Mouse (Mus musculus): ENCODE data around the gene Camk1d. TPM values are rescaled to one million over a fixed set of nuclear protein-coding genes. Genes with fewer than 3 reads are reported as not detected.
A peak's percentile ranks its signal among the peaks of the same experiment; 100 is the strongest.

Gene Camk1d
- polyA plus RNA-seq, 1 experiment: 7.3 TPM

- no peak for TF ChIP-seq CTCF (IDR thresholded peaks at IDR 0.05; ENCODE audit: borderline replicate concordance, extremely low read depth, insufficient read depth, insufficient read length)
- TF ChIP-seq POLR2A (IDR thresholded peaks at IDR 0.05; ENCODE audit: borderline replicate concordance, extremely low read depth, insufficient read depth, insufficient read length, poor library complexity, severe bottlenecking): no peak
- peak; percentile 39 for DNase-seq (ENCODE audit: low read depth)
Observed at GRCm38 (mm10) chr2:5420621-5421196, 293.6 kb downstream of the Camk1d start.

- no peak for DNase-seq (ENCODE audit: low read depth)
Observed at GRCm38 (mm10) chr2:5418802-5419201, 295.5 kb downstream of the Camk1d start.

GRCm38 (mm10) chr2:5417158-5418032 is 296.9 kb downstream of the Camk1d start:
- DNase-seq (ENCODE audit: low read depth): peak; percentile 64
- no peak for TF ChIP-seq CTCF (IDR thresholded peaks at IDR 0.05; ENCODE audit: borderline replicate concordance, extremely low read depth, insufficient read depth, insufficient read length)
- TF ChIP-seq POLR2A (IDR thresholded peaks at IDR 0.05; ENCODE audit: borderline replicate concordance, extremely low read depth, insufficient read depth, insufficient read length, poor library complexity, severe bottlenecking): no peak

More at GRCm38 (mm10) chr2:5418802-5419201, 295.5 kb downstream of the Camk1d start:
- TF ChIP-seq CTCF (IDR thresholded peaks at IDR 0.05; ENCODE audit: borderline replicate concordance, extremely low read depth, insufficient read depth, insufficient read length) (no peak), POLR2A (IDR thresholded peaks at IDR 0.05; ENCODE audit: borderline replicate concordance, extremely low read depth, insufficient read depth, insufficient read length, poor library complexity, severe bottlenecking) (no peak)

- no peak for TF ChIP-seq CTCF (IDR thresholded peaks at IDR 0.05; ENCODE audit: borderline replicate concordance, extremely low read depth, insufficient read depth, insufficient read length)
- TF ChIP-seq POLR2A (IDR thresholded peaks at IDR 0.05; ENCODE audit: borderline replicate concordance, extremely low read depth, insufficient read depth, insufficient read length, poor library complexity, severe bottlenecking): no peak
- peak; percentile 62 for DNase-seq (ENCODE audit: low read depth)
Observed at GRCm38 (mm10) chr2:5411774-5412173, 302.5 kb downstream of the Camk1d start.

GRCm38 (mm10) chr2:5403850-5404249 is 310.5 kb downstream of the Camk1d start:
- TF ChIP-seq CTCF (IDR thresholded peaks at IDR 0.05; ENCODE audit: borderline replicate concordance, extremely low read depth, insufficient read depth, insufficient read length) (peak; percentile 46; the same call in 1 of the 2 replicates), POLR2A (IDR thresholded peaks at IDR 0.05; ENCODE audit: borderline replicate concordance, extremely low read depth, insufficient read depth, insufficient read length, poor library complexity, severe bottlenecking) (no peak)
- no peak for DNase-seq (ENCODE audit: low read depth)

- DNase-seq (ENCODE audit: low read depth): no peak
- TF ChIP-seq CTCF (IDR thresholded peaks at IDR 0.05; ENCODE audit: borderline replicate concordance, extremely low read depth, insufficient read depth, insufficient read length): no peak
- no peak for TF ChIP-seq POLR2A (IDR thresholded peaks at IDR 0.05; ENCODE audit: borderline replicate concordance, extremely low read depth, insufficient read depth, insufficient read length, poor library complexity, severe bottlenecking)
Observed at GRCm38 (mm10) chr2:5402036-5402435, 312.3 kb downstream of the Camk1d start.

GRCm38 (mm10) chr2:5398505-5398904 is 315.8 kb downstream of the Camk1d start:
- TF ChIP-seq CTCF (IDR thresholded peaks at IDR 0.05; ENCODE audit: borderline replicate concordance, extremely low read depth, insufficient read depth, insufficient read length) (no peak), POLR2A (IDR thresholded peaks at IDR 0.05; ENCODE audit: borderline replicate concordance, extremely low read depth, insufficient read depth, insufficient read length, poor library complexity, severe bottlenecking) (no peak)
- DNase-seq (ENCODE audit: low read depth): peak; percentile 77

GRCm38 (mm10) chr2:5398043-5398442 is 316.3 kb downstream of the Camk1d start:
- peak; percentile 93 for DNase-seq (ENCODE audit: low read depth)
- TF ChIP-seq CTCF (IDR thresholded peaks at IDR 0.05; ENCODE audit: borderline replicate concordance, extremely low read depth, insufficient read depth, insufficient read length) (no peak), POLR2A (IDR thresholded peaks at IDR 0.05; ENCODE audit: borderline replicate concordance, extremely low read depth, insufficient read depth, insufficient read length, poor library complexity, severe bottlenecking) (no peak)

GRCm38 (mm10) chr2:5397468-5397867 is 316.8 kb downstream of the Camk1d start:
- DNase-seq (ENCODE audit: low read depth): no peak
- TF ChIP-seq CTCF (IDR thresholded peaks at IDR 0.05; ENCODE audit: borderline replicate concordance, extremely low read depth, insufficient read depth, insufficient read length) (no peak), POLR2A (IDR thresholded peaks at IDR 0.05; ENCODE audit: borderline replicate concordance, extremely low read depth, insufficient read depth, insufficient read length, poor library complexity, severe bottlenecking) (no peak)

- peak; percentile 70 for DNase-seq (ENCODE audit: low read depth)
- no peak for TF ChIP-seq CTCF (IDR thresholded peaks at IDR 0.05; ENCODE audit: borderline replicate concordance, extremely low read depth, insufficient read depth, insufficient read length)
- TF ChIP-seq POLR2A (IDR thresholded peaks at IDR 0.05; ENCODE audit: borderline replicate concordance, extremely low read depth, insufficient read depth, insufficient read length, poor library complexity, severe bottlenecking): no peak
Observed at GRCm38 (mm10) chr2:5396415-5396814, 317.9 kb downstream of the Camk1d start.

- TF ChIP-seq POLR2A (IDR thresholded peaks at IDR 0.05; ENCODE audit: borderline replicate concordance, extremely low read depth, insufficient read depth, insufficient read length, poor library complexity, severe bottlenecking) (no peak), CTCF (IDR thresholded peaks at IDR 0.05; ENCODE audit: borderline replicate concordance, extremely low read depth, insufficient read depth, insufficient read length) (no peak)
- DNase-seq (ENCODE audit: low read depth): no peak
Observed at GRCm38 (mm10) chr2:5395873-5396272, 318.4 kb downstream of the Camk1d start.
